Mouse (Mus musculus) central nervous system, embryonic 14 days (tissue): ENCODE data around the gene Tbc1d2b. TPM values are rescaled to one million over a fixed set of nuclear protein-coding genes. Genes with fewer than 3 reads are reported as not detected.

Source experiments
- polyA plus RNA-seq: library from polyadenylated mRNA; depleted of rRNA; stranded (reverse); fragments of >200 nt; gene quantifications from 2 replicates; pipeline ENCODE4 v1.2.3, GENCODE M21; 2012; rRNA removed

Gene Tbc1d2b
- 11.7 and 14.6 TPM in 2 replicates for polyA plus RNA-seq

GRCm38 (mm10) chr9:90270193-90270943, at the start of gene Tbc1d2b:
Gene Tbc1d2b, minus strand, starts transcription at chr9:90270804.

GRCm38 (mm10) chr9:90162926-90163748, 107.5 kb downstream of the Tbc1d2b start, which contains the start of gene Adamts7:
Gene Adamts7, plus strand, starts transcription at chr9:90163069.

Other genes with a start within 250 kb of the Tbc1d2b start
- 10.2 and 12.0 TPM in 2 replicates for gene Ctsh, start 216.7 kb downstream of the Tbc1d2b start, polyA plus RNA-seq
- gene Morf4l1, start 156.0 kb downstream of the Tbc1d2b start, polyA plus RNA-seq: 503 and 507 TPM in 2 replicates
- 37.3 and 37.9 TPM in 2 replicates for gene Adamts7, start 107.7 kb downstream of the Tbc1d2b start, polyA plus RNA-seq